Mouse (Mus musculus) thymus, postnatal 36 days (tissue): Measurements from ENCODE around the gene Gemin6.
A peak's percentile ranks its signal among the peaks of the same experiment; 100 is the strongest.
"Not testable (repeated sequence)": the region's sequence is repeated elsewhere in the genome, so short reads cannot be mapped to it uniquely, and the experiment has no call there.

Source experiments
- DNase-seq, 2 experiments: peaks; one replicate each; pipeline ENCODE4 v3.0.0; 2022; ENCODE audit warnings: mixed read lengths in 2 of 2

The Gemin6 gene

DNA sequence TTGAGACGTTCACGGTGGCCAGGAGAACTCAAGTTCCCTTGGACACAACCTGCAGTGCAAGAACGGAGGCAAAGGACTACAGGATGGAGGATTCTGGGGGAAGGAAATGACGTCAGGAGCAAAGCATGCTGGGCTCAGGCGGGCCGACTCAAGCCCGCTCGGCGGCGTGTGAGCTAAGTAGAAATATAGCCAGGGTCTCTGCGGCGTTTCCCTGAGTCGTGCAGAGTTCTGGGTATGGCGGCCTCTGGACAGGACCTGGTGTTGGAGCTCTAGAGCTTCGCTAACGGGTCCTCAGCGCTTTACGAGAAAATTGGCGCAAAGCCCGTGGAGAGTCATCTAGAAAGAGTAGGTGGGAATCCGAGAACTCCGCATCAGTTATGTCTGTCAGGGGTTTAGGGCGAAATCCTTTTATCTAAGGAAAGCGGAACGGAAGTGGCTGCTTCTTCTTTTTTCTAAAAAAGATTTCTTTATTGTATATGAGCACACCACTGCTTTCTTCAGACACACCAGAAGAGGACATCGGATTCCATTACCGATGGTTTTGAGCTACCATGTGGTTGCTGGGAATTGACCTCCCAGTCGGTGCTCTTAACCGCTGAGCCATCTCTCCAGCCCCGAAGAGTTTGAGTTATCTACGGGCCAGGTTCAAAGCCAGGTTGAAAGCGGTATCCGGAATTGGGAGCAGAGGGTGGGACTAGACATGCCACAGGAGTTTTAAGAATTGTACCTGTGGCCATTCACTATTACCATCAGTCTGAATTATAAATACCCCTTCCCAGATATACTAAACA lies at the start of gene Gemin6:
Gemin6 (plus strand) TSS at position 116 of the 791 bp plus-strand sequence.
- peak; percentile 80 to 83 for DNase-seq

DNA sequence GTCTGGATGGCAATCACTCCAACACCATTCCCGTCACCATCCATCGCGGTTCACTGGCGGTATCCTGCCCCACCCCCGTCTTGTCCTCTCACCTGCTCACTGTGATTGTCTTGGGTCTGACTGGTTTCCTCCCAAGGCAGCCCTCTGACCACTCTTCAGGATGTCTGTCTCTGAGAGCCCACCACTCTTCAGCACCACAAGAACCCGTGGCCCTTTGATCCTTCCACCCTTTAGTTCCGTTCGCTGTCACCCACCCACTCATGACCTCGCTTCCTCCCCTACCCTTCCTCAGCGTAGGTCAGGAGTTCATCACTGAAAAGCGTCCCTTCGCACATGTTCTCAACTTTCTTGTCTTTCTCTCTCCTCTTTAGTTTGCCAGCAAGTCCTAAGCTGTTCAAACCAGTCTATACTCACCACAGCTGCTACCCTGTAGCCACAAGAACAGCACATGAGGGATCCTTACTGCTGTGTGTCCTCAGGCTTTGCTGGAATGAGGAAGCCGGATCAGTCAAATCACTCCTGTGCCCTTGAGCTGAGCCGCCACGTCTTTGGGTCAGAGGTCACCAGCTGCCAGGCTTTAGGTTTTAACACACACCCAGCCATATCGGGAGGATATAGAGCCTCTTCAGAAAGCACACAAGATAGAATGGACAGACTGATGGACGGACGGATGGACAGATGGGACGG lies 49.4 kb upstream of the Gemin6 start:
- peak; percentile 49 to 61 for DNase-seq

- peak in 1 of 2 experiments; percentile 32 for DNase-seq
These were observed 48.9 kb upstream of the Gemin6 start for GRCm38 (mm10) chr17:80175386-80175739.

GRCm38 (mm10) chr17:80175966-80176365 lies 48.3 kb upstream of the Gemin6 start:
- no peak for DNase-seq

DNA sequence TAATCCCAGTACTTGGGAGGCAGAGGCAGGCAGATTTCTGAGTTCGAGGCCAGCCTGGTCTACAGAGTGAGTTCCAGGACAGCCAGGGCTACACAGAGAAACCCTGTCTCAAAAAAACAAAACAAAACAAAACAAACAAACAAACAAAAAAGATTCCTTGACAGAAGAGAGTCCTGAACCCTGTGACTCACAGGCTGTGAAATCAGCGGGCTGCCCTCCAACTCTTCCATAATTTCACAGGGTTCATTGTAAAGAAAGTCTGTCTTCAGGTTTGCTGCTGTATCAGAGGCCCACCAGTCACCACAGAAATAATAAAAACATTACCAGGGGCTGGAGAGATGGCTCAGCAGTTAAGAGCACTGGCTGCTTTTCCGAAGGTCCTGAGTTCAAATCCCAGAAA lies 45.4 kb upstream of the Gemin6 start:
- DNase-seq, result not testable (repeated sequence)

GRCm38 (mm10) chr17:80179959-80180358 lies 44.3 kb upstream of the Gemin6 start:
- DNase-seq, result peak; percentile 63 to 68

GRCm38 (mm10) chr17:80180468-80180867 lies 43.8 kb upstream of the Gemin6 start:
- DNase-seq, result no peak

- no peak for DNase-seq
These were observed 40.6 kb upstream of the Gemin6 start for GRCm38 (mm10) chr17:80183615-80184014.

DNA sequence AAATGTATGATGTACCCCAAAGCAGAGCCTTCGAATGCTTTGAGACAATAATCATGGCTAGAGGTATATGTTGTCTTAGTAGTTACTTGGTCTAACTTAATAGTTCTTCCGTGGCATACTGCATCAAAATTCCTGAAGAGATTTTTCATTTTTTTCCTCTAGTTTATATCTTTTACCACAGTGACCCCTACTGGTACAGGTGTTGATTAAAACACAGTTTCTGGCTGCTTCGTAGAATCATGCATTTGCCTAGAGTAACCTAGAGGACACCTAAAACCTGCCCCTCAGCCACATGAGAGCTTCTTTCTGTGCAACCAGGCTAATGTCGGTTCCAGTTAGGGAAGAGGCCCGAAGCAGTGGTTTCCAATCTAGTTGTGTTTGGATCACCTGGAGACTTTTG lies 31.2 kb upstream of the Gemin6 start:
- DNase-seq, result no peak

DNA sequence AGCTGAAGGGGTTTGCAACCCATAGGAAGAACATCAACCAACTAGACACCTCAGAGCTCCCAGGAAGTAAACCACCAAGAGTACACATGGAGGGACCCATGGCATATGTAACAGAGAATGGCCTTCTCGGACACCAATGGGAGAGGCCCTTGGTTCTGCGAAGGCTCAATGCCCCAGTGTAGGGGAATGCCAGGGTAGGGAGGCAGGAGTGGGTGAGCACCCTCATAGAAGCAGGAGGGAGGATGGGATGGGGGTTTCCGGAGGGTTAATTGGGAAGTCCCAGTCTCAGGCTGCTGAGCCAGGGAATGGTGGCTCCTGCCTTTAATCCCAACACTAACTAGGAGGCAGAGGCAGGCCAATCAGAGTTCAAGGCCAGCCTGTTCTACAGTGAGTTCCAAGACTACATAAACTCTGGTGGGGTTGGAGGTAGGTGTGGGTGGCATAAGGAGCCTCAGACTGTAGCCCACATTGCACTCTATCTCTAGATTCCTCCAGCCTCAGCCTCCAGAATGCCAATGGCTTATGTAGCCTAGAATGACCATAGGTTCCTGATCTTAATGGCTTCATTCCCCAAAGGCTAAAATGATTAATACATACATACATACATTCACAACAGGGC lies 25.0 kb upstream of the Gemin6 start:
- no peak for DNase-seq

GRCm38 (mm10) chr17:80205657-80206056 lies 18.6 kb upstream of the Gemin6 start:
- DNase-seq, result no peak

DNA sequence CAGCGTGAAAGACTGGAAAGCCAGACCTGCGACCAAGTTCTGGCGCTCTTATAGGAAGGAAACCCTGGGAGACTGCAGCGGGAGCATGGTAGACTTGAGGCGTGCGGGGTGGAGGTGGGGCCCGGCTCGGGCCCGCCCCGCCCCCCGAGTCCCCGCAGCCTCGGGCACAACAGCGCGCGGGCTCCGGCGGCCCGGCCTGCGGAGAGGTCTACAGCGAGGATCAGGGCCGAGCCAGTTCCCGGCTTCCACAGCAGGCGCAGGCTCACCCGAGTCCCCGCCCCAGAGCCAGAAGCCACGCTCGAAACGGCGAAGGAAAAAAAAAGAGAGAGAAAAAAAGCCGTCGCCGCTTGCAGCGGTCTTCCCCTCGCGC lies 18.0 kb upstream of the Gemin6 start:
- DNase-seq, result peak; percentile 46 to 64

- DNase-seq, result peak; percentile 97 to 99
These were observed 17.3 kb upstream of the Gemin6 start, which contains the start of the genes Srsf7 and Ttc39d for GRCm38 (mm10) chr17:80206671-80207581. Gene Srsf7 (minus strand): TSS chr17:80207307. Gene Ttc39d (plus strand): TSS chr17:80207460.

DNA sequence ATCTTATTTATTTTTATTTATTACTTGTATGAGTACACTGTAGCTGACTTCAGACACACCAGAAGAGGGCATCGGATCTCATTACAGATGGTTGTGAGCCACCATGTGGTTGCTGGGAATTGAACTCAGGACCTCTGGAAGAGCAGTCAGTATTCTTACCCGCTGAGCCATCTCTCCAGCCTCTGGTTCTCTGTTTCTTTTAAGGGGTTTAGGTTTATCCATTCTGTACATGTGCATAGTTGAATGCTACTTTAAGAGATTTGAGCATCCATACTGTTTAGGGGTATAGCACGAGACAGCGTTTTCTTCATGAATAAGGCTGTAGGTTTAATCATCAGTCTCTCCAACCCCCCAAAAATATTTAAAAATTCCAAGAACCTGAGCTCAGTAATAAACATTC lies 10.2 kb upstream of the Gemin6 start:
- DNase-seq, result not testable (repeated sequence)

GRCm38 (mm10) chr17:80220131-80220530 lies 4.1 kb upstream of the Gemin6 start:
- DNase-seq, result no peak

DNA sequence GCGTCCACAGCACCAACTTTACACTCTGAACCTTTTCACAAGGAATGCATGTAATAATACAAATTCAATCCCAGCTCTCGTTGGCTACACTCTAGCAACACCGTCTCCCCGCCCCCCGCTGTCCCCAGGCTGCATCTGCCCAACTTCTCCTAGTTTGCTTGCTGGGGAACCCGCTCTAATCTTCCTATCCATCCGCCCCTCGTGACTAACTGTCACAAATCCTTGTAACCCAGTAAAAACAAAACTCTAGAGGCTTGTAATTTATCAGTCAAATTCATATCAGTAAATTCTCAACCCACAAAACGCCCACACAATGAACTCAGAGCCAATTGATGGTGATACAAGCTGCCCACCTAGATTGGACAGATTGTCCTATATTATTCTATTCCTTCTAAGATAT lies 3.0 kb upstream of the Gemin6 start:
- no peak for DNase-seq

DNA sequence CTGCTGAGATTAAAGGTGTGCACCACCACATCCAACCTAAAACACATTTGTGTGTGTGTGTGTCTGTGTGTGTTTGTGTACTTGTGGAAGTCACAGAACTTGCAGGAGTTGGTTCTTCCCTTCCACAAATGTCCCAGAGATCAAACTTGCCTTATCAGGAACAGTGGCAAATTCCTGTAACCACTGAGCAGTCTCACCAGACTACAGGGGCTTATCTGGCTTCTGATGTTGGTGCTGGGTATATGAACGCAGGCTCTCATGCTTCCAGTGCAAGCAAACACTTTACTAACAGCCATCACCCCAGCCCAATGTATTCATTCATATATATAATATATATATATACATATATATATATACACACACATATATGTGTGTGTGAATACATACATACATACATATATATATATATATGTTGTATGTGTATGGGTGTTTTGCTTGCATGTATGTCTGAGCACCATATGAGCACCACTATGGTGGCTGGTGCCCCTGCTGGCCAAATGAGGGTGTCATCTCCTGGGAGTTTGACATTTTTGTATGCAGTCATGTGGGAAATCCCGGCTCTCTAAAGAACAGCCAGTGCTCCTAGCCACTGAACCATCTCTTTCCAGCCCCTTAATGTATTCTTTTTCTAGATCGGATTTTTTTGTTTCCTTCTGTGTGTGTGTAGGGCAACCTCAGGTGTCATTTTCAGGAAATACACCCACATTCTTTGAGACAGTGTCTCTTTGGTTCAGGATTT lies 2.2 kb upstream of the Gemin6 start:
- DNase-seq, result peak; percentile 37 to 43

DNA sequence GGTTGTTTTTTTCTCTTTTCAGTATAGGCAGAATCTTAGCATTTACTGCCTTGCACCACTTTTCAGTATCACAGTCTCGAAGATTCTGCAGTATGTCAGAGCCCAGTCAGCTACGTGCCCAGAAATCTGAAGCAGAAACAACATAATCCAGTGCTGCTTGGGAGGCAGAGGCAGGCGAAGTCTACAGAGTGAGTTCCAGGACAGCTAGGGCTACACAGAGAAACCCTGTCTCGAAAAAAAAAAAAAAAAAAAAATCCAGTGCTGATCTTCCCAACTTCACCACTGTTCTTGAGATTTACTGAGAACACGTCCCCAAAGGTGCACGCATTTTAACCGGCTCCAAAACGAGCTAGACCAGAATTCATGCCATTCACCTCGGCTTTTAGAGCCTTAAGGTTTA lies 412 bp upstream of the Gemin6 start:
- DNase-seq, result no peak

GRCm38 (mm10) chr17:80225142-80225541 lies 901 bp downstream of the Gemin6 start:
- not testable (repeated sequence) for DNase-seq

- no peak for DNase-seq
These were observed 5.2 kb downstream of the Gemin6 start for GRCm38 (mm10) chr17:80229396-80229795.

DNA sequence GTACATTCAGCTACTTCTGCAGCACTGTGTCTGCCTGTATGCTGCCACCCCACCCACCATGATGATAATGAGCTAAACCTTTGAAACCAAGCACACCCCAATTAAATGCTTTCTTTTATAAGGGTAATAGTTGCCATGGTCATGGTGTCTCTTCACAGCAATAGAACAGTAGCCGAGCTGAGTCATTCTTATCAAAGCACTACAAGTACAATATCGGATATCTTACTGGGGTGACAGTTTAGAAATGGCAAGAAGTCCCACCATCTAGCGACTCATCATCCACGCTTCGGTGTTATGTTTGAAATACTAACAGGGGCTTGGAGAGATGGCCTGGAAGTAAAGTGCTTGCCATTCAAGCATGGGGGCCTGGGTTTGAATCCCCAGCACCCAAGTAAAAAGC lies 9.6 kb downstream of the Gemin6 start:
- DNase-seq, result no peak

GRCm38 (mm10) chr17:80234376-80234775 lies 10.1 kb downstream of the Gemin6 start:
- DNase-seq, result no peak
